33 mouse cellular contexts compared by ENCODE assay signal in genomic region chr6:124593121-124593520, GRCm38 (mm10). TPM values are rescaled to one million over a fixed set of nuclear protein-coding genes. Genes with fewer than 3 reads are reported as not detected.
"Had no signal": no experiment of that assay in that cellular context is flagged by ENCODE, and none has a peak within 500 bp of the region (broad histone marks: within the 10 kb centered on the region; RNA-seq: fewer than 3 reads in every experiment).

No protein-coding gene starts in this region.

- ATAC-seq: forebrain, embryonic 13.5 days; forebrain, embryonic 14.5 days; forebrain, embryonic 15.5 days; forebrain, embryonic 16.5 days; forebrain, postnatal 0 days had no signal

- H3K27ac ChIP-seq: embryonic facial prominence, embryonic 10.5 days; embryonic facial prominence, embryonic 12.5 days; embryonic facial prominence, embryonic 13.5 days; embryonic facial prominence, embryonic 15.5 days; forebrain, embryonic 10.5 days; forebrain, embryonic 12.5 days; forebrain, embryonic 13.5 days; forebrain, embryonic 15.5 days; gastrocnemius, adult 2 months; heart, adult 2 months; heart, embryonic 10.5 days had no signal

- H3K27me3 ChIP-seq: embryonic facial prominence, embryonic 12.5 days; embryonic facial prominence, embryonic 13.5 days; embryonic facial prominence, embryonic 15.5 days; forebrain, embryonic 12.5 days; forebrain, embryonic 13.5 days; forebrain, embryonic 15.5 days had no signal

- H3K4me1 ChIP-seq: embryonic facial prominence, embryonic 10.5 days; embryonic facial prominence, embryonic 12.5 days; embryonic facial prominence, embryonic 13.5 days; embryonic facial prominence, embryonic 15.5 days; forebrain, embryonic 10.5 days; forebrain, embryonic 12.5 days; forebrain, embryonic 13.5 days; forebrain, embryonic 15.5 days; heart, embryonic 10.5 days had no signal

- H3K4me2 ChIP-seq: embryonic facial prominence, embryonic 12.5 days; embryonic facial prominence, embryonic 13.5 days; embryonic facial prominence, embryonic 15.5 days; forebrain, embryonic 12.5 days; forebrain, embryonic 13.5 days; forebrain, embryonic 15.5 days had no signal

- H3K9ac ChIP-seq: embryonic facial prominence, embryonic 12.5 days; embryonic facial prominence, embryonic 13.5 days; embryonic facial prominence, embryonic 15.5 days; forebrain, embryonic 12.5 days; forebrain, embryonic 13.5 days; forebrain, embryonic 15.5 days; forebrain, postnatal 0 days had no signal

- H3K9me3 ChIP-seq: embryonic facial prominence, embryonic 10.5 days; embryonic facial prominence, embryonic 12.5 days; embryonic facial prominence, embryonic 13.5 days; embryonic facial prominence, embryonic 15.5 days; forebrain, embryonic 12.5 days; forebrain, embryonic 13.5 days; forebrain, embryonic 15.5 days; heart, embryonic 10.5 days had no signal

- H3K36me3 ChIP-seq: embryonic facial prominence, embryonic 10.5 days; embryonic facial prominence, embryonic 12.5 days; embryonic facial prominence, embryonic 13.5 days; embryonic facial prominence, embryonic 15.5 days; forebrain, embryonic 10.5 days; forebrain, embryonic 12.5 days; forebrain, embryonic 15.5 days; heart, embryonic 10.5 days had no signal

- DNase-seq: cerebellum, adult 9-11 months; cerebellum, postnatal 10 days; cerebellum, postnatal 14 days; cerebellum, postnatal 25 days; cerebellum, postnatal 36 days; embryo, embryonic 11 days; forebrain, postnatal 0 days; gastrocnemius, adult 2 months; gastrocnemius, postnatal 10 days; gastrocnemius, postnatal 14 days; gastrocnemius, postnatal 25 days; gastrocnemius, postnatal 36 days; heart, adult 18-20 months; heart, adult 2 months had no signal

- H3K4me3 ChIP-seq: embryonic facial prominence, embryonic 10.5 days; embryonic facial prominence, embryonic 12.5 days; embryonic facial prominence, embryonic 13.5 days; embryonic facial prominence, embryonic 15.5 days; erythroblast, embryonic 14.5 days; forebrain, embryonic 10.5 days; forebrain, embryonic 12.5 days; forebrain, embryonic 13.5 days; forebrain, embryonic 15.5 days; gastrocnemius, adult 2 months; heart, adult 2 months; heart, embryonic 10.5 days had no signal

RNA-seq across cellular contexts. Expression of gene C1rb, which starts 23.0 kb away (rescaled TPM):
- total RNA-seq: common myeloid progenitor, adult 5-6 weeks; forebrain, postnatal 0 days; granulocyte monocyte progenitor cell, adult 5-6 weeks had no signal
- polyA plus RNA-seq: cortical plate, adult 2 months; embryonic facial prominence, embryonic 10.5 days; embryonic facial prominence, embryonic 11.5 days; embryonic facial prominence, embryonic 12.5 days; embryonic facial prominence, embryonic 13.5 days; embryonic facial prominence, embryonic 14.5 days; embryonic facial prominence, embryonic 15.5 days; erythroblast, embryonic 14.5 days; forebrain, embryonic 10.5 days; forebrain, embryonic 12.5 days; forebrain, embryonic 13.5 days; forebrain, embryonic 14.5 days; forebrain, embryonic 16.5 days; forebrain, postnatal 0 days; frontal cortex, adult 2 months; gonadal fat pad, adult 2 months; heart, adult 2 months; heart, embryonic 10.5 days had no signal

RNA-seq across cellular contexts. Expression of gene C1s2, which starts 42.8 kb away (rescaled TPM):
- total RNA-seq: granulocyte monocyte progenitor cell, adult 5-6 weeks had no signal
- polyA plus RNA-seq: embryonic facial prominence, embryonic 10.5 days; embryonic facial prominence, embryonic 11.5 days; embryonic facial prominence, embryonic 12.5 days; embryonic facial prominence, embryonic 13.5 days; erythroblast, embryonic 14.5 days; forebrain, embryonic 13.5 days; heart, adult 2 months; heart, embryonic 10.5 days had no signal

RNA-seq across cellular contexts. Expression of gene C1s1, which starts 51.0 kb away (rescaled TPM):
- total RNA-seq: common myeloid progenitor, adult 5-6 weeks; granulocyte monocyte progenitor cell, adult 5-6 weeks had no signal
- polyA plus RNA-seq: erythroblast, embryonic 14.5 days had no signal
